Mouse (Mus musculus): ENCODE data around the gene Prm3. TPM values are rescaled to one million over a fixed set of nuclear protein-coding genes. Genes with fewer than 3 reads are reported as not detected.

Prm3 gene
- total RNA-seq, 2 experiments from 2014 or later: not detected

DNA sequence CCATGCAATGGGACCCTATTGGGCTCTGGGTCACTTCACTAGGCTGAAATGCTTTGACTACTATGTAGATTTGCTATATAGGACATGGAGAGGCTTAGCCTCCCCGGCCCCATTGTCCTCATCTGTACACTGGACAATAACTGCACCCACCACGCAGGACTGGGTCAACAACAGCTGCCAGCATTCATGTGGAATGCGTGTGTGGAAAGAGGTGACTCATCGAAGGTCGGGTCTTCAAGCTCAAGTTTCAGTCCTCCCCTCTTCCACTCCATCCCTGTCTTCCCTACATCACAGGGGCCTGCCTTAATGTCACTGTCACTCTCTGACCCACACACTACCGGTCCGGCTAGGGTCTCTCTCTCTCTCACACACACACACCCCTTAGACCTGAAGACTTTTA lies 14.4 kb downstream of the Prm3 start:
- intact Hi-C loops (cut with DNase I): no loop called here
- no peak for DNase-seq

GRCm38 (mm10) chr16:10774726-10775125 lies 16.0 kb downstream of the Prm3 start:
- intact Hi-C loops (cut with DNase I): no loop called here

DNA sequence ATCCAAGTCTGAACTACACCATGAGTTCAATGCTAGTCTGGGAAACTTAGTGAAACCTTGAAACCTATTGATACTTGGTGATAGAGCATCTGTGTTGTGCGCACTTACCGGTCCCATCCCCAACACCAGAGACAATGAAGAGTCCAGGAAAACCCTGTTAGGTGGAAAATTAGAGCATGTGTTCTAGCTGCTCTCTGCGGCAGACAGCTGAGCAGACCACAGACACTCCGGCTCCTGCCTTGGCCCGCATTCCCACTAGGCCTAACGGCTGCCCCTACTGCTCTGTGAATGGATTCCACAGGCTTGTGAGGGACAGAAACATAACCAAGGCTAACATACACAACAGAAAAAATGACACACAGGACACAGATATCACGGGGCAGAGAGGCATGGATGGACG lies 17.2 kb downstream of the Prm3 start:
- DNase-seq: no peak
- intact Hi-C loops (cut with DNase I): no loop called here

More at GRCm38 (mm10) chr16:10774726-10775125, 16.0 kb downstream of the Prm3 start:
- DNase-seq: no peak

DNA sequence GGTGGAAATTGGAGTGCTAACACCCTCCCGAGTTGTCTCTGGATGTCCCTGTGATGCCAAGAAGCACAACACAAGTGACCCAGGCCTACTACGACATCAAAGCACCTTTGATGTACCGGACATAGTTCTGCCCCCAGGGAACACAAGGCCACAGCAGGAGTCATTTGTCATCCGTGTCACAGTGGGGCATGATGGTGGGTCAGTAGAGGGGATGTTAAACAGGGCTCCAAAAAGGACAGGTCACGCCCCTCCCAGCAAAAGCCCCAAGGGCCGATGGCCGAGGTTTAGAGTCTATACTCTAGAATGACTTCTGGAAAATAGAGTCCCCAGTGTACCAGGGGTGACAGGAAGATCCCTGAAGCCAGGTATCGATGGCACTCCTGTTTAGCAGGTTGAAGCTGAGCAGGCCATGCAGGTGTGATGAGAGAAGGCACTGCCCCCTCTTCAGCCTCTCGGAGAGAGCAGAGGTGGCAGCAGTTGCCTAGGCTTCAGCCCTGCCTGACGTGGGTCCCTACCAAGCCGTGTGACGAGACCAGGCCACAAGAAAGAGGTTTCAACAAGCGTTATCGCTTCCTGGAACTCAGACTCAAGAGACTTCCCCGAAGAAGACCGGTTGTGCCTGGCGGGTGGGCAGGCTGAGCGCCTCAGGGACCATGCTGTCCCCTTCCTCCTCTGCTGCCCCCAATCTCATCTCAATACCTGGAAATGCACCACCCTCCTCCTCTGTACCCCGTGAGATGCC lies 18.8 kb downstream of the Prm3 start:
- DNase-seq: no peak
- intact Hi-C loops (cut with DNase I): no loop called here

GRCm38 (mm10) chr16:10770531-10771325 lies 20.0 kb downstream of the Prm3 start:
- no peak for DNase-seq
- intact Hi-C loops (cut with DNase I): no loop called here

DNA sequence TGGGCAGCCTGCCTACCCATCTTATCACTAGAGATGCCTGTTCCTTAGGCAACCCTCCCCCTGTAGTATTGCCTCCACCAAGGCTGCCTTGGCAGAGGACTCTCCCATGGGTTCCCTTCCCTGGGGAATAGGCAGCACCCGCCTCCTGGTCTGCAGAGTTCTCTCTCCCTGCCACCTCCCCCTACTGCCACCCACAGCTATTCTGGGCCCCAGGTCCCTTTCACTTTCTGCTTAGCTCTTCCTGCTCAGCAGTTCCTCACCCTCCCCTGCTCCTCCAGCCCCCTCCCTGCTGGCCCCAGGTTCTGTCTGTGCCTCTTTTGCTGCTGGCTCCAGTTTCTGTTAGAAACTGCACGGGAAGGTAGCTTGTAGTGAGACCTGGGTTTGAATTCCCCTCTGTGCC lies 21.1 kb downstream of the Prm3 start:
- intact Hi-C loops (cut with DNase I): no loop called here
- DNase-seq: no peak

- no peak for DNase-seq
- intact Hi-C loops (cut with DNase I): no loop called here
These were observed 21.9 kb downstream of the Prm3 start for GRCm38 (mm10) chr16:10768821-10769220.

DNA sequence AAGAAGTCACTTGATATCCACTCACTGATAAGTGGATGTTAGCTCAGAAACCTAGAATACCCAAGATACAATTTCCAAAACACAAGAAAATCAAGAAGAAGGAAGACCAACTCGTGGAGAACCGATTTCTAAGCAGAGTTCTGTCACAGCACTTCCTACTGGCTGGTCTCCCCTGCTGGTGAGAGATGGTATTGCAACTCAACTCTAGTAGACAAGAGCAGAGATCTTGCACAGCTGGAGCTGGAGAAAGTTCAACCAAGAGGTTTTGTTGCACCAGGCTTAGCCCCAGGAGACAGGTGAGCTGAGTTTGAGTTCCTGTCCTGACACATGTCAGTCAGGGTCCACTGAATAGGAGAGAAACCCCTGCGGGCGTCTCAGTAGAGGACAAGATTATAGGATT lies 23.6 kb downstream of the Prm3 start:
- intact Hi-C loops (cut with DNase I): no loop called here
- peak; percentile 67 for DNase-seq

DNA sequence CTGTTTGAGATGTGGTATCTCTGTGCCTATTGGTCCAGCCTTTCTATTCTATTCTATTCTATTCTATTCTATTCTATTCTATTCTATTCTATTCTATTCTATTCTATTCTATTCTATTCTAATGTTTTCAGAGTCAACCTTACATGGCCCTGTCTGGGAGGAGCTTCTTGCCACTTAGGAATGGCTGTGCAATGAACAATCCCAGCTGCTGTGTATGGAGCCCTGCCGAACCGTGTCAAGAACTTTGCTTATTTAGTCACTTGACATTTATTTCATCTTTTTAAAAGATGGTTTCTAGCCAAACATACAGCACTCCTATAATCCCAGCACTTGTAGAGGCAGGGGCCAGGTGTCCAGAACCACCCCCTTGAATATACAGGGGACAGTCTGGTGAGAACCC lies 26.4 kb downstream of the Prm3 start:
- intact Hi-C loops (cut with DNase I): no loop called here

GRCm38 (mm10) chr16:10763540-10764264 lies 27.0 kb downstream of the Prm3 start:
- intact Hi-C loops (cut with DNase I): no loop called here
- DNase-seq: no peak

More for the DNA sequence above, 26.4 kb downstream of the Prm3 start:
- no peak for DNase-seq

DNA sequence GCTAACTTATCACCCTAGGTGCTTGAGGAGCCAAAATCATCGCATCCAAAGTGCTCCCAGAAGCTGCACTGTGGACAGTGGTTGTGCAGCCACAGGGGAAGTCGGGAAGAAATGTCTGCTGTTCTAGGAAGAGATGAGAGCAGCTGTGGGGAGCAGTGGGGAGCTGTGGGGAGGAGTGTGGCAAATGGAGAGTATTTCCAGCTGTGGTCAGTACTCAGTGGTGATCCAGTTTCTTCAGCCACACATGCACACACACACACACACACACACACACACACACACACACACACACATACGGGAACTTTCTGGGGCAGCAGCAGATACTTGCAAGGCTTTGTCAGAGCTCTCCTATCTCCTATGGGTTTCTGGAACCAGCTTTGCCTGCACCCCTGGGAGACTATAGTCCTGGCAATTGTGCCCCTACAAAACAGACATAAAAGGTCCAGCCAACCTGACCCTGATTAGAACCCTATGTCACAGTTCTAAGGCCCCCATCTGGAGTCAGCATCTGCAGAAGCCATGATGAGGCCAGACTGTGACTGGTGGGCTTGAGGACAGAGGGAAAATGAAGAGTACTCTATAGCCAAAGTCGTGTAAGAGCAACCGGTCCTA lies 28.0 kb downstream of the Prm3 start:
- intact Hi-C loops (cut with DNase I): no loop called here
- no peak for DNase-seq

- intact Hi-C loops (cut with DNase I): no loop called here
- no peak for DNase-seq
These were observed 29.5 kb downstream of the Prm3 start for GRCm38 (mm10) chr16:10761182-10761581.

DNA sequence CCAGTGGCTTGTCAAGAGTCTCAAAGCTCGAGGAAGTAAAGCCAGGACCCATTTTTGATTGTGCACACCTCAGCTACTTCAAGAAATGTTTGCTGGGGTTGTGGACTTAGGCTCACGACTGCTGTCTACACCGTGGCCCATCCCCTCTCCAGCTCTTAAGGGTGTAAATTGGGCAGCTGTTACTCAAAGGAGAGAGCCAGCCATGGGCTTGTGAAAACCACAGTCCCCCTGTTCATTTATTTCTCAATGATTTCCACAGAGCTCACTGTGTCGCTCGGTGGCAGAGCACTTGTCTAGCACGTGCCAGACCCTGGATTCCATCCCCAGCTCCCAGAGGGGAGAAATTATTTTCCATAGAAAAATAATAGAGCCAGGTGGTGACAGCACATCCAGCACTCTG lies 34.5 kb downstream of the Prm3 start:
- intact Hi-C loops (cut with DNase I): no loop called here
- DNase-seq: no peak

GRCm38 (mm10) chr16:10754521-10755296 lies 36.0 kb downstream of the Prm3 start:
- intact Hi-C loops (cut with DNase I): no loop called here
- no peak for DNase-seq

DNA sequence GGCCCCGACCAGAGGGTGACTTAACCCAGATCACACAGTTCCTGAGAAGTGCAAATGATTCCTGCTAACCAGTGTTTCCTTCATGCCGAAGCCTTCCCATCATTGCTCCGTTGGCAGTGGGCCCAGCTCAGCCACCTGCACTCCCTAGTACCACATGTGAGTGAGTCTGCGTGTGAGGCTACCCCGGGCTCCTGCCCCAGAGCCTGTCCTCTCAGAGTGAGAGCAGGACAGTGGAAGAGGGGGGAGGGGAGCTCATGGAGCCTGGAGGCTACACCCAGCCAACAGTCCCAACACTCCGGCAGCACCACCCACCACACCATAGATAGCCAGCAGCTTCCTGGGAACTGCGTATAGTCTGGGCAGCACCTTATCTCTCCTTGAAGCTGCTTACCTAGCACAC lies 40.9 kb downstream of the Prm3 start:
- intact Hi-C loops (cut with DNase I): no loop called here
- DNase-seq: peak; percentile 78

DNA sequence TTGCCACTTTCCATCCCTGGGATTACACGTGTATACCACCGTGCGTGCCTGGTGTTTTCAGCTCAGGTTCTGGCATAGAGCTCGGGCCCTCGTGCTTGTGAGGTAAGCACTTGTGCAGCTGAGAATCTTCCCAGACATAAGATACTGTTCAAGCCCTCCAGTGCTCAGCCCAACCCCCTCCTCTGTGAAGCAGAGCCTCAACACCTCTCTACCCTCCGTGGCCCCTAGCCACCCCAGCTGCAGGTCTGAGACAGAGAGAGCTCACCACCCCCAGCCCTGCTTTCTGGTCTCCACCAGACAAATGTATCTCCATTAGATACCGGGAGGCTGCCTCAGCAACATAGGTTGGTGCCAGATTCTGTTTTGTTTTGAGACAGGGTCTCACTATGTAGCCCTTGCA lies 41.5 kb downstream of the Prm3 start:
- intact Hi-C loops (cut with DNase I): no loop called here
- DNase-seq: no peak

GRCm38 (mm10) chr16:10741082-10741481 lies 49.6 kb downstream of the Prm3 start:
- intact Hi-C loops (cut with DNase I): no loop called here
- no peak for DNase-seq

Measured in left cerebral cortex, postnatal 4 days (tissue).